Mouse (Mus musculus) olfactory bulb, adult 2 months (tissue): ENCODE data around the gene Stk10.

Experiments used
- CTCF ChIP-seq: fragments of 200-500 bp; IDR thresholded peaks from 2 replicates; pipeline ENCODE4 v1.5.1; 2012; ENCODE audit warnings: low read depth, mild to moderate bottlenecking, low read length, moderate library complexity; ENCODE audit not compliant: insufficient read depth
- POLR2A ChIP-seq: fragments of 200-500 bp; IDR thresholded peaks from 2 replicates; pipeline ENCODE4 v1.6.1; 2012; ENCODE audit warnings: mild to moderate bottlenecking, low read depth, low read length, moderate library complexity; ENCODE audit not compliant: insufficient read depth

DNA sequence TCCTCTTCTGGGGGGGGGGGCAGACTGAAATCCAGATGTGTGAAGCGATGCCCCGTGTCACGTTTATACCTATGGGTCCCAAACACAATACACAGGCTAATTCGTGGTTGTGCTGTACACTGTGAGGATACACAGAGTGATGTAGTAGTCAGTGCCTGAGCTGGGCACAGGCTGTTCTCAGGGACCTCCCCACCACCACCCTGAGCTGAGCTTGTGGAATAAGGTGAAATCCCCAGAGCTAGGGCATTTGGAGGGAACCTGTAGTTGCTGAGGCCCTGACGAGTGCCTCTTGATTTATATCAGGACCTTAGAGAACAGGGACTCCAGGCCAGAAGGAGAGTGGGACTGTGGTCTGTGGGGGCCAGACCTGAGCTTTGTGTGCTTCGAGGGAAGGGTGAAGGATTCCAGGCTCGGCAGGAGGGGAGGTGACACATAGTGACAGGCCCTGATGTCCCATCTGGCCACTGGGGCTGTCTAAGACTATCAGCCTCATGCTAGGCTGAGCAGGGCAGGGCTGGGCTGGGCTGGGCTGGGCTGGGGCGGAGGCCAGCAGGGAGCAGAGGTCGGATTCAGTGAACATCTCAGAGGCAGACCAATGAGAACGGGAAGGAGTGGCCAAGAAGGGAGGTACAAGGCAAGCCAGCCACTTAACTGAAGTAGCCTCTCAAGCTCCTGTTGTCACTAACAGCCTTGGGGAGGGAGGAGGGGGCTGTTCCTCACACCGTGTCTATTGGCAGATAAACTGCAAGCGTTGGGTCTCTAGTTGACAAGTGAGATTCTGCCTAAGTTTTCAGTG lies 68.6 kb downstream of the Stk10 start:
- TF ChIP-seq CTCF: no peak
- no peak for TF ChIP-seq POLR2A
